Mouse (Mus musculus) gastrocnemius, postnatal 4 days (tissue): ENCODE data around the gene Upp2. TPM values are rescaled to one million over a fixed set of nuclear protein-coding genes. Genes with fewer than 3 reads are reported as not detected.

Experiments used
- DNase-seq, 2 experiments: peaks; one replicate each; pipeline ENCODE4 v3.0.0; 2021 to 2022; ENCODE audit warnings: low spot score in 2 of 2, mixed read lengths in 2 of 2
- total RNA-seq, 2 experiments: library from RNA; stranded (reverse); gene quantifications; 2 replicates each; pipeline ENCODE4 v1.2.3; 2021

Upp2 gene
- total RNA-seq, 2 experiments from 2014 or later, result 2.3 to 3.0 TPM

GRCm38 (mm10) chr2:58550488-58550887 lies 16.6 kb upstream of the Upp2 start:
- DNase-seq, result no peak

- no peak for DNase-seq
These were observed 15.2 kb upstream of the Upp2 start for GRCm38 (mm10) chr2:58551866-58552265.

DNA sequence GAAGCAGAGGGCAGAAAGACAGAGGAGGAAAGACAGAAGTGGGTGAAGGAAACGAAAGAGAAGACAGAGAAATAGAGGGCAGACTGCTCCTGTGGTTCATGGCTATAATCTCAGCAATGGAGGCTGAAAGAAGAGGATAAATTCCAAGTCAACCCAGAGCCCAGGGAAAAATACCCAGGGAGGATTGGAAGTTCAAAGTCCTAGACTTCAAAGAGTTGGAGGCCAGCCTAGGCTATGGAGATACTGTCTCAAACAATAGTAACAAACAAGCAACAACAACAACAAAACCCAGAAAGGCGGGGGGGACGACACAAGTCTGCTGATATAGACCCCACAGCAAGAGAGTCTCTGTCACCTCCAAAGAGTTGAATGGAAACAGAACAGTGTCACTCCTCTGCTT lies 14.8 kb upstream of the Upp2 start:
- DNase-seq, result no peak

GRCm38 (mm10) chr2:58557045-58557845 lies 9.9 kb upstream of the Upp2 start:
- DNase-seq, result no peak

- no peak for DNase-seq
These were observed 5.0 kb upstream of the Upp2 start for GRCm38 (mm10) chr2:58562137-58562536.

- DNase-seq, result peak in 1 of 2 experiments; percentile 27
These were observed 1.8 kb upstream of the Upp2 start for GRCm38 (mm10) chr2:58565267-58565666.

- DNase-seq, result peak in 1 of 2 experiments; percentile 22
These were observed 1.1 kb upstream of the Upp2 start for GRCm38 (mm10) chr2:58566049-58566409.

DNA sequence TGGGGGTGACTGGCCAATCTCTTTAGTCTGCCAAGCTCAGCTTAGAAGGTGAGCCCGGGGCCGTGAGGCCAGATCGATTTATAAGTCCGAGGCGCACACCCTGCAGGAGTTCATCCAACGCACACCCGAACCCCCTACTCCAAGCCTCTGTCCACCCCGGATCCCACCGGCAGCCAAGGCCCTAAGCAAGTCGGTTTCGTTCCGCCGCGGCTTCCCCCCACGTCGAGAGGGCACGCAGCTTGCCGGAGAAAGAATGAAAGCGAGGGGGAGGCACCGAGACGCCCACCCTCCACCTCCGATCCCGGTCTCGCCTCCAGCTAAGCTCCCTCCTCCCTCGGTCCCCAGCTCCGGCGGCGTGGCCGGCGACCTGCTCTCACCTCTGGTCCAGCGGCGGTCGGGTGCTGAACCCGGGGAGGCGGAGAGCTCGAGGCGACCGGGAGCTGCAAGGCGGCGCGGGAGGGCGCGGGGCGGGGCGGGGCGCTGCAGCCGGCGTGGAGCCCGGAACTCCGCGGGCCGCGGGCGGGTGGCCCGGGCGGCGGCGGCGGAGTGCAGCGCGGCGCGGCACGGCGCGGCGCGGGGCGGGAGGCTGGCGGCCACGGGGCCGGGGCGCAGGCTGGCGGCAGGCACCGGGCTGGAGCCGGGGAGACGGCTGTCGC lies 560 bp upstream of the Upp2 start:
- DNase-seq, result peak; percentile 65 to 75

GRCm38 (mm10) chr2:58567866-58568719 lies 995 bp downstream of the Upp2 start:
- no peak for DNase-seq

DNA sequence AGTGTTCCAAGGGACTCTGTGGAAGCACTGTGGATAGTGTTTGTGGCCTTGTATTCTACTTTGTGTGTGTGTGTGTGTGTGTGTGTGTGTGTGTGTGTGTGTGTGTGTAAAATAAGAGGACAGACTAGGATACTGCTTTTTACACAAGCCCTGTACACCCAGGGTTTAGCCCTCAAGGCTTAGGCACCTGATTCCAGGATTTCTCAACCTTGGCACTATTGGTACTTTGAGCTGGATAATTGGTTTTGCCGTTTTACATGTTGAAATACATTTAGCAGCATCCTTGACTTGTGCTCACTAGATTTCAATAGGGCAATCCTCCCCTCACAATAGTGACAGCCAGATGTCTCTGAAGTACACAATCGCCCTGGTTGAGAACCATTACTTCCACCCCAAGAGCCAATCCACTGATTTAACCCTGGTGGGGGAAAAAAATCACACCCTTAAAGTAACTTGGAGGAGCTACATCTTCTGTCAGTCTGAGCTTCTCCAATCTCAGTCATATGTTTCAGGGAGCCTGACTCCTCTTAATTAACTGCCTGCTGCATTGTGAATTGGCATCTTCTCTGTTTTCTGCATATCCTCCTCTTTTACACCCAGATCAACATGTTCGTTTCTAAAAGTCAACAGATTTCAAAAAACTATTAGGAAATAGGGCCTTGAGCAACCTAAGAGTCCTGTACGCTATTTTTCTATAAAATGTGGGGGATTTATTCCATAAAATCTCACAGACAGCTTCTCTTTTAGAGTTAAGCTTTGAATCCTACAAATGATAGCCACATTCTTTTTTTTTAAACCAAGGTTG lies 1.9 kb downstream of the Upp2 start:
- DNase-seq, result no peak

DNA sequence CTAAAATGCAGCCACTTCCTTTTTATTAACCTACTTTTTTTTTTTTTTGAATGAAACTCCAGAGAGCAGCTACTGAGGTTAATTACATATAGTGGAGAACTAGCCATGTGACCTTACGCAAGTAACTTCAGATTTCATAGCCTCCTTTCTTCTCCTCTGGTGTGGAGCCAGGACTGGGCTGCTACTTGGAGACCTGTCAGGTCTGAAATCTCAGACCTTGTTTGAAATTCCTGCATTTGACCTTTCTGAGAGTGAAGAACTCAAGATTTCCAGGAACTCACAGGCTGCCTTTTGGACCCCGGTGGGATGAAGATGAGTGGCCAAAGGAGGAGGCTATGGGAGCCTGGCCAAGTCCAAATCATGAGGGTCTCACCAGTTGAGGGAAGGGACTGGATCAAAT lies 7.1 kb downstream of the Upp2 start:
- DNase-seq, result no peak

GRCm38 (mm10) chr2:58586311-58586710 lies 19.2 kb downstream of the Upp2 start:
- peak in 1 of 2 experiments; percentile 30 for DNase-seq

- no peak for DNase-seq
These were observed 22.5 kb downstream of the Upp2 start for GRCm38 (mm10) chr2:58589637-58590036.

- no peak for DNase-seq
These were observed 23.0 kb downstream of the Upp2 start for GRCm38 (mm10) chr2:58590055-58590454.

GRCm38 (mm10) chr2:58595350-58595749 lies 28.3 kb downstream of the Upp2 start:
- DNase-seq, result no peak

DNA sequence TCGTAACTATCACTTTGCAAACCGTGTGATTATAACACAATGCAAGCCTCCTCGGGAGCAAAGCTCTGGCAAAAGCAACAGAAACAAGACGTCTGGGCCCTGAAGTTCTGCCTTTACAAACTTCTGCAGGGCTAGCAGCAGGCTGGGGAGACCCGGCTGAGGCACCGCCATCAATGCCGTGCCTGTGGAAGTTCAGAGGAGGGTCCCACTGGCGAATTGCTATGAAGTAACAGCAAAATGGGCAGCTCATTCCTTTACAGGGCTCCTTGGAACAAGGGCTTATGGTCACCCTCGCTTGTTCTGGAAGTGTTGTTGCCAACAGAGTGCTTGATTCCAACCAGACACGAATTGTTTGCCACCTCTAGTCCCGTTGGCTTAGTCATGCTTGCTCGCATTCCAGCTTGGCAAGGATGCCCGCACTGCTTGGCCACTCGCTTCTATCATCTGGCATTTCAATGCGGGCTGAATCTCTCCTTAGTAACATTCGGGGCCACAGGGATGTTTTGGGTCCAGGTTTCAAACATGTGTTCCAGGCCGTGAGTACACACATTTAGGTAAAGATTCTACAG lies 29.8 kb downstream of the Upp2 start:
- peak in 1 of 2 experiments; percentile 36 for DNase-seq

GRCm38 (mm10) chr2:58597556-58597955 lies 30.5 kb downstream of the Upp2 start:
- DNase-seq, result no peak

GRCm38 (mm10) chr2:58599639-58600038 lies 32.5 kb downstream of the Upp2 start:
- no peak for DNase-seq

GRCm38 (mm10) chr2:58601382-58601781 lies 34.3 kb downstream of the Upp2 start:
- DNase-seq, result no peak

DNA sequence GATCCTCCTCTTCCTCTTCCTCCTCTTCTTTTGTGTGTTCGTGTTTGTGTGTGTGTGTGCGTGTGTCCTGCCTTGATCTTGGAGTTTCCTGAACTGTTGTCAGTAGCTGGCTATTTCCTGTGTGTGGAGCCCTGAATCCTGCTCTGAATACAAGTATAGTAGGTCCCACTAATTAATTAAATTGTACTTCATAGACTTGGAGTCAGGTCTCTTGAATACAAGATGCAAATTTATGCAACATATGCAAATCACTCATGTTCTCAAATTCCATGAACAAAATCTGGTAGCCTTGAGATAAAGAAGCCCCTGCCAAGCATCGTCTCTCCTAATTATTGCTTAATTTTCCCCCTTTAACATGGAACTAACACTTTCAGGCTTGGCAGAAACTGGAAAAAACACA lies 36.3 kb downstream of the Upp2 start:
- DNase-seq, result no peak

GRCm38 (mm10) chr2:58604791-58605190 lies 37.7 kb downstream of the Upp2 start:
- DNase-seq, result no peak
